Mouse (Mus musculus): ENCODE measurements at regions not wholly inside any gene's neighbourhood (a gene's known extent, or its start where the extent isn't known, plus 50 kb on each side); places are given as distances from the start of the nearest gene placed in this dataset.

GRCm38 (mm10) chr10:68354335-68355231 is 76.0 kb upstream of the Arid5b start:
- Histone ChIP-seq H3K4me3 (no peak overlapping the region), H3K9ac (no peak overlapping the region), H3K27me3 (replicated peaks) (no peaks in the 10 kb centered on the region), H3K27ac (no peak overlapping the region), H3K9me3 (no peaks in the 10 kb centered on the region), H3K4me1 (peaks cover 14% of the 10 kb centered on the region; the same call in 1 of the 2 replicates), H3K4me2 (replicated peaks) (no peak overlapping the region), H3K36me3 (no peaks in the 10 kb centered on the region)
- 47% methylated on average over 7 of the region's 8 CpGs for WGBS
- ATAC-seq (ENCODE audit: low FRiP score, low read depth) = no peak

GRCm38 (mm10) chr10:68353692-68354232 is 75.2 kb upstream of the Arid5b start:
- Histone ChIP-seq H3K4me3 (no peak overlapping the region), H3K36me3 (no peaks in the 10 kb centered on the region), H3K4me2 (replicated peaks) (no peak overlapping the region), H3K27me3 (replicated peaks) (no peaks in the 10 kb centered on the region), H3K9ac (no peak overlapping the region), H3K9me3 (no peaks in the 10 kb centered on the region), H3K4me1 (peaks cover 14% of the 10 kb centered on the region; the same call in 1 of the 2 replicates), H3K27ac (no peak overlapping the region)
- no peak for ATAC-seq (ENCODE audit: low FRiP score, low read depth)
- WGBS = 73% methylated on average over 18 of the region's 18 CpGs

GRCm38 (mm10) chr10:68351841-68352555 is 73.5 kb upstream of the Arid5b start:
- no peak for ATAC-seq (ENCODE audit: low FRiP score, low read depth)
- no peak overlapping the region for H3K9ac ChIP-seq
- 72% methylated on average over 8 of the region's 8 CpGs for WGBS
- H3K27me3 ChIP-seq (replicated peaks) = no peaks in the 10 kb centered on the region
- no peak overlapping the region for H3K4me2 ChIP-seq (replicated peaks)
- H3K4me1 ChIP-seq = peaks cover 14% of the 10 kb centered on the region; the same call in 1 of the 2 replicates
- H3K27ac ChIP-seq = no peak overlapping the region
- H3K4me3 ChIP-seq = no peak overlapping the region
- no peaks in the 10 kb centered on the region for H3K36me3 ChIP-seq
- H3K9me3 ChIP-seq = no peaks in the 10 kb centered on the region

GRCm38 (mm10) chr10:68351441-68351840 is 72.9 kb upstream of the Arid5b start:
- Histone ChIP-seq H3K27me3 (replicated peaks) (no peaks in the 10 kb centered on the region), H3K9me3 (no peaks in the 10 kb centered on the region), H3K4me3 (no peak overlapping the region), H3K9ac (no peak overlapping the region), H3K36me3 (no peaks in the 10 kb centered on the region), H3K4me2 (replicated peaks) (no peak overlapping the region), H3K4me1 (peaks cover 14% of the 10 kb centered on the region; the same call in 1 of the 2 replicates), H3K27ac (no peak overlapping the region)
- no peak for ATAC-seq (ENCODE audit: low FRiP score, low read depth)
- WGBS = 76% methylated on average over 5 of the region's 5 CpGs

- no peak for ATAC-seq (ENCODE audit: low FRiP score, low read depth)
- no peaks in the 10 kb centered on the region for H3K27me3 ChIP-seq (replicated peaks)
- H3K4me1 ChIP-seq = peaks cover 10% of the 10 kb centered on the region; the same call in 1 of the 2 replicates
- no peaks in the 10 kb centered on the region for H3K36me3 ChIP-seq
- no peak overlapping the region for H3K4me2 ChIP-seq (replicated peaks)
- H3K9ac ChIP-seq = no peak overlapping the region
- WGBS = 89% methylated on average over 12 of the region's 12 CpGs
- H3K4me3 ChIP-seq = no peak overlapping the region
- no peak overlapping the region for H3K27ac ChIP-seq
- H3K9me3 ChIP-seq = no peaks in the 10 kb centered on the region
Observed at GRCm38 (mm10) chr10:68350798-68351197, 72.3 kb upstream of the Arid5b start.

- no peaks in the 10 kb centered on the region for H3K36me3 ChIP-seq
- H3K9ac ChIP-seq = no peak overlapping the region
- peaks cover 2% of the 10 kb centered on the region; the same call in 1 of the 2 replicates for H3K4me1 ChIP-seq
- no peak overlapping the region for H3K4me2 ChIP-seq (replicated peaks)
- no peak for ATAC-seq (ENCODE audit: low FRiP score, low read depth)
- no peaks in the 10 kb centered on the region for H3K27me3 ChIP-seq (replicated peaks)
- 89% methylated on average over 7 of the region's 7 CpGs for WGBS
- H3K4me3 ChIP-seq = no peak overlapping the region
- no peak overlapping the region for H3K27ac ChIP-seq
- H3K9me3 ChIP-seq = peaks cover 9% of the 10 kb centered on the region
Observed at GRCm38 (mm10) chr10:68347806-68348205, 69.3 kb upstream of the Arid5b start.

- Histone ChIP-seq H3K9ac (no peak overlapping the region), H3K4me2 (replicated peaks) (no peak overlapping the region), H3K27ac (no peak overlapping the region), H3K4me3 (no peak overlapping the region), H3K36me3 (no peaks in the 10 kb centered on the region), H3K9me3 (peaks cover 15% of the 10 kb centered on the region), H3K27me3 (replicated peaks) (no peaks in the 10 kb centered on the region), H3K4me1 (no peaks in the 10 kb centered on the region)
- ATAC-seq (ENCODE audit: low FRiP score, low read depth) = no peak
- 36% methylated on average over 18 of the region's 18 CpGs for WGBS
Observed at GRCm38 (mm10) chr10:68344991-68345720, 66.6 kb upstream of the Arid5b start.

- Histone ChIP-seq H3K4me2 (replicated peaks) (no peak overlapping the region), H3K36me3 (no peaks in the 10 kb centered on the region), H3K9me3 (peaks cover 15% of the 10 kb centered on the region), H3K4me3 (no peak overlapping the region), H3K4me1 (no peaks in the 10 kb centered on the region), H3K27me3 (replicated peaks) (no peaks in the 10 kb centered on the region), H3K9ac (no peak overlapping the region), H3K27ac (no peak overlapping the region)
- 88% methylated on average over 2 of the region's 2 CpGs for WGBS
- ATAC-seq (ENCODE audit: low FRiP score, low read depth) = no peak
Observed at GRCm38 (mm10) chr10:68344211-68344610, 65.7 kb upstream of the Arid5b start.

GRCm38 (mm10) chr10:68334054-68334453 is 55.5 kb upstream of the Arid5b start:
- Histone ChIP-seq H3K9me3 (no peaks in the 10 kb centered on the region), H3K36me3 (no peaks in the 10 kb centered on the region), H3K4me3 (no peak overlapping the region), H3K27me3 (replicated peaks) (no peaks in the 10 kb centered on the region), H3K27ac (no peak overlapping the region), H3K4me2 (replicated peaks) (no peak overlapping the region), H3K9ac (no peak overlapping the region), H3K4me1 (no peaks in the 10 kb centered on the region)
- 83% methylated on average over 5 of the region's 5 CpGs for WGBS
- ATAC-seq (ENCODE audit: low FRiP score, low read depth) = no peak
